Mouse (Mus musculus) liver, adult 2 months (tissue): ENCODE data around the gene Otub2.

Source experiments
- CTCF ChIP-seq: fragments of 200-500 bp; IDR thresholded peaks from 2 replicates; pipeline ENCODE4 v1.5.1; 2011; ENCODE audit warnings: low read depth, low read length, control low read depth
- POLR2A ChIP-seq: fragments of 200-500 bp; IDR thresholded peaks from 2 replicates; pipeline ENCODE4 v1.6.1; 2011; ENCODE audit warnings: low read length, control low read depth; ENCODE audit not compliant: insufficient read depth; ENCODE audit errors: extremely low read depth

DNA sequence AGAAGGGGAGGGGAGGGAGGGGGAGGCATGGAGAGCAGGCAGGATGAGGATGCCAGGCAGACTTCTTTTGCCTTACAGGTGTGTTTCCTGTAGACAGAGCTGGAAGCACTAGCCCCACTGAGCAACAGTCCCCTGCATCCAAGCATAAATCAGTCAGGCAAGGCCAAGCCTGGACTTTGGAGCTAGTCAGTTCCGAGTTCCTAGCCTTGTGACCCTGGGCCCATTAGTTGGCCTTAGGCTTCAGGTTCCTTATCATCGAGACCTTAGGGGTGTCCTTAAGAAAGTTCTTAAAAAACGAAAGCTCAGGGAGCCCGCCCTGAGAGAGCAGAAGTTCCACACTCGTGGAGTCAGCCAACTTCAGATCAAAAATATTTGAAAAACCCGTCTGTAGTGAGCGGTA is 43.5 kb upstream of the Otub2 start:
- TF ChIP-seq CTCF (no peak), POLR2A (no peak)
